Mouse (Mus musculus) hindbrain, embryonic 12.5 days (tissue): Measurements from ENCODE around the gene Ifi214. TPM values are rescaled to one million over a fixed set of nuclear protein-coding genes. Genes with fewer than 3 reads are reported as not detected.

Experiments used
- microRNA-seq: library from miRNA; unstranded; fragments of <30 nt; microRNA quantifications from one replicate; pipeline ENCODE4, GENCODE M21; 2017
- polyA plus RNA-seq: library from polyadenylated mRNA; unstranded; fragments of >200 nt; fragmentation: Nextera tagmentation; extraction: Ambion mirVana; gene quantifications from 2 replicates; pipeline ENCODE4 v1.2.1, GENCODE M21; 2016

The Ifi214 gene
- polyA plus RNA-seq, 1 experiment from 2014 or later: not detected

Small RNAs within 50 kb of the gene (microRNA-seq; reads per million reads assigned to microRNA genes)
- not detected for gene Gm44481

Other genes starting within 250 kb of the Ifi214 start
- gene Ackr1, start 202.2 kb downstream of the Ifi214 start, polyA plus RNA-seq: 7.8 and 9.3 TPM in 2 replicates
- 3.2 and 3.9 TPM in 2 replicates for gene Aim2, start 185.1 kb downstream of the Ifi214 start, polyA plus RNA-seq
- 20.1 and 25.7 TPM in 2 replicates for gene Cadm3, start 168.3 kb downstream of the Ifi214 start, polyA plus RNA-seq
- gene Ifi206, start 44.9 kb downstream of the Ifi214 start, polyA plus RNA-seq: not detected in 2 replicates
- not detected in 2 replicates for gene Ifi213, start 63.3 kb upstream of the Ifi214 start, polyA plus RNA-seq
- 0.09 TPM in 1 of 2 replicates, not detected in the other for gene Ifi209, start 95.0 kb upstream of the Ifi214 start, polyA plus RNA-seq
- not detected in 2 replicates for gene Ifi208, start 137.7 kb upstream of the Ifi214 start, polyA plus RNA-seq
- gene Ifi207, start 205.8 kb upstream of the Ifi214 start, polyA plus RNA-seq: 0.22 and 0.33 TPM in 2 replicates
- gene Ifi204, start 231.0 kb upstream of the Ifi214 start, polyA plus RNA-seq: 0.77 and 1.5 TPM in 2 replicates